Mouse (Mus musculus): Measurements from ENCODE around the gene Gm3336.
A peak's percentile ranks its signal among the peaks of the same experiment; 100 is the strongest.

Gene Gm3336

GRCm38 (mm10) chr8:70695318-70696018 lies 22.9 kb upstream of the Gm3336 start:
- peak; percentile 84 for DNase-seq (ENCODE audit: low read depth, low spot score)

GRCm38 (mm10) chr8:70696019-70696885 lies 22.1 kb upstream of the Gm3336 start:
- DNase-seq (ENCODE audit: low read depth, low spot score) = peak; percentile 92

GRCm38 (mm10) chr8:70696946-70697345 lies 21.4 kb upstream of the Gm3336 start:
- no peak for DNase-seq (ENCODE audit: low read depth, low spot score)

GRCm38 (mm10) chr8:70697366-70698250 lies 20.7 kb upstream of the Gm3336 start:
- peak; percentile 45 for DNase-seq (ENCODE audit: low read depth, low spot score)

GRCm38 (mm10) chr8:70698310-70699109 lies 19.8 kb upstream of the Gm3336 start, which contains the start of gene Jund:
Gene Jund, plus strand, starts transcription at chr8:70698949.
- peak; percentile 100 for DNase-seq (ENCODE audit: low read depth, low spot score)

- no peak for DNase-seq (ENCODE audit: low read depth, low spot score)
Measured at GRCm38 (mm10) chr8:70699116-70699833, 19.1 kb upstream of the Gm3336 start.

- peak; percentile 87 for DNase-seq (ENCODE audit: low read depth, low spot score)
Measured at GRCm38 (mm10) chr8:70699834-70700554, 18.3 kb upstream of the Gm3336 start.

- peak; percentile 96 for DNase-seq (ENCODE audit: low read depth, low spot score)
Measured at GRCm38 (mm10) chr8:70700555-70700922, 17.8 kb upstream of the Gm3336 start.

GRCm38 (mm10) chr8:70701048-70701981 lies 17.0 kb upstream of the Gm3336 start:
- DNase-seq (ENCODE audit: low read depth, low spot score) = peak; percentile 68

- DNase-seq (ENCODE audit: low read depth, low spot score) = peak; percentile 58
Measured at GRCm38 (mm10) chr8:70701982-70702841, 16.1 kb upstream of the Gm3336 start.

GRCm38 (mm10) chr8:70702842-70703182 lies 15.5 kb upstream of the Gm3336 start:
- peak; percentile 49 for DNase-seq (ENCODE audit: low read depth, low spot score)

GRCm38 (mm10) chr8:70703287-70703686 lies 15.1 kb upstream of the Gm3336 start, which contains the start of gene Iqcn:
Gene Iqcn, plus strand, starts transcription at chr8:70703457.
- DNase-seq (ENCODE audit: low read depth, low spot score) = no peak

- DNase-seq (ENCODE audit: low read depth, low spot score) = no peak
Measured at GRCm38 (mm10) chr8:70708281-70708680, 10.1 kb upstream of the Gm3336 start.

- no peak for DNase-seq (ENCODE audit: low read depth, low spot score)
Measured at GRCm38 (mm10) chr8:70709794-70710193, 8.5 kb upstream of the Gm3336 start.

- DNase-seq (ENCODE audit: low read depth, low spot score) = no peak
Measured at GRCm38 (mm10) chr8:70710296-70710695, 8.0 kb upstream of the Gm3336 start.

- DNase-seq (ENCODE audit: low read depth, low spot score) = no peak
Measured at GRCm38 (mm10) chr8:70711041-70711440, 7.3 kb upstream of the Gm3336 start.

- no peak for DNase-seq (ENCODE audit: low read depth, low spot score)
Measured at GRCm38 (mm10) chr8:70713991-70714390, 4.4 kb upstream of the Gm3336 start.

- DNase-seq (ENCODE audit: low read depth, low spot score) = no peak
Measured at GRCm38 (mm10) chr8:70715086-70715485, 3.3 kb upstream of the Gm3336 start.

Data from CD4-positive, CD25-positive, alpha-beta regulatory T cell, adult 2 months (primary cell).